Mouse (Mus musculus) heart, adult 2 months (tissue): ENCODE data around the gene Naa80.

Source experiments
- CTCF ChIP-seq: fragments of 200-600 bp; IDR thresholded peaks from 2 replicates; pipeline ENCODE4 v1.8.1; 2022; ENCODE audit warnings: antibody characterized with exemption, mild to moderate bottlenecking, moderate library complexity
- EP300 ChIP-seq: fragments of 200-500 bp; IDR thresholded peaks from 2 replicates; pipeline ENCODE4 v1.6.1; 2011; ENCODE audit warnings: low read depth, low read length, control low read depth; ENCODE audit not compliant: insufficient read depth
- POLR2A ChIP-seq: fragments of 200-500 bp; IDR thresholded peaks from 2 replicates; pipeline ENCODE4 v1.6.1; 2011; ENCODE audit warnings: mild to moderate bottlenecking, low read depth, low read length, control low read depth; ENCODE audit not compliant: insufficient read depth

DNA sequence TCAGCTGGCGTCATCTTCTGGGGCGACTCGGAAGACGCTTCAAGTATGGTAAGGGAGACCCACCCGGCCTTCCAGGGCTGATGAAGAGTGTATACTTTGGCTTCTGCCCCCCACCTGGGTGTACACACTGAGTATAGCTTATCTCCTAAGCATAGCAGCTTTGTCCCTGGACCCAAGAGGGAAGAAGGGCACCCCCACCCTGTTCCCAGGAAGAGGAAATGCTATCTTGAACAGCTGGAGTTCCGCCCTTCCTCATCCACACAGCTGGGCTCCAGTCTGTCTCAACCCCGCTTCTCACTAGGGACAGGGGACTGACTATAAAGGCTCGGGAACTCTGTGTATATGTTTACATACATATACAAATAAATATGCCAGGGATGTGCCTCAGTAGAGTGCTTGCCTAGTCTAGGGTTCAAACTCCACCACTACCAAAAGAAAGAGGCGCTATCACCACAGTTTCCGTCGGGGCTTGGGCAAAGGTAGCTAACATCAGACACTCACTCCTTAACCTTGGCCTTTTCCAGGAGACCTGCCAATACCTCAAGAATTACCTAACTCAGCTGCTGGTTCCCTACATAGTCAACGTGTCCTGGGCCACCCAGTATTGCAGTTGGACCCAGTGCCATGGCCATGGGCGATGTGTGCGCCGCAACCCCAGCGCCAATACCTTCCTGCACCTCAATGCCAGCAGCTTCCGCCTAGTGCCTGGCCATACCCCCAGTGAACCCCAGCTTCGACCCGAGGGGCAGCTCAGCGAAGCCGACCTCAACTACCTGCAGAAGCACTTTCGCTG is 7.0 kb upstream of the Naa80 start:
- peak; percentile 83 for TF ChIP-seq EP300
- TF ChIP-seq CTCF, result no peak
- TF ChIP-seq POLR2A, result peak; percentile 57
